Mouse (Mus musculus): ENCODE data around the gene St13. TPM values are rescaled to one million over a fixed set of nuclear protein-coding genes. Genes with fewer than 3 reads are reported as not detected.

Gene St13
- polyA plus RNA-seq, 1 experiment, result 119 TPM

DNA sequence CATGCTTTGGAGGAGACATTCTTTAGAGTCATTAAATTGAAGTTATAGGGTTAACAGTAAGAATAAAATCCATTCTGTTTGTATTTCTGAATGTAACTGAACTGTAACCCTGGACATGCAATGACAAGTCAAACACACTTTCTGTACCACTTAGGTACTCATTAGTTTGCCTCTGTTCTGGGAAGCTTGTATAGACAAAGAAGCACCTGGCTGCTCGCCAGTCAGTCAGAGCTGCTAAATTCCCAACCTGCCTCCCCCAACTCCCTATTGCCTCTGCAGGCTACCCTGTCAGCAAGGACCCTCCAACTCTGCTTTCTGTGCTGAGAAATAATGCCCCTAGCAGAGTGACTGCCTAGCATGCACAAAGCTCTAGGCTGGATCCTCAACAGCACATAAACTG is 49.5 kb downstream of the St13 start:
- H3K27ac ChIP-seq (ENCODE audit: control insufficient read depth, insufficient read depth, low read depth, low read length, poor library complexity), result no peak overlapping the region
- TF ChIP-seq CTCF (IDR thresholded peaks at IDR 0.05; ENCODE audit: control insufficient read depth, insufficient read depth, low read length), result no peak
- TF ChIP-seq POLR2A (IDR thresholded peaks at IDR 0.05; ENCODE audit: borderline replicate concordance, control insufficient read depth, low read depth, low read length), result no peak
- no peak overlapping the region for H3K4me3 ChIP-seq (replicated peaks; ENCODE audit: control insufficient read depth, low read depth, low read length)
- WGBS, result 89% methylated on average over 1 of the region's 1 CpGs
- H3K4me1 ChIP-seq (ENCODE audit: control insufficient read depth, insufficient read depth, low read length), result no peaks in the 10 kb centered on the region

DNA sequence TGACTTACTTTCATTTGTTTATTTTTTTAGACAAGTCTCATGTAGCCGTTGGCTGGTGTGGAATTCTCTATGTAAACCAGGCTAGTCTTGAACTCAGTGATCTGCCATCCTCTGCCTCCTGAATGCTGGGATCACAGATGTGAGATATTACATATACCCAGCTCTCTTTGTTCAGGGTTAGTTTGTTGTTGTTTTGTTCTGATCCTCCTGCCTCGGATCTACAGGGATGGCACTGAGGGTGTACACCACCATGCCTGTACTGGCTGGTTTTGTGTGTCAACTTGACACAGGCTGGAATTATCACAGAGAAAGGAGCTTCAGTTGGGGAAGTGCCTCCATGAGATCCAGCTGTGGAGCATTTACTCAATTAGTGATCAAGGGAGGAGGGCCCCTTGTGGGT is 51.5 kb downstream of the St13 start:
- H3K4me1 ChIP-seq (ENCODE audit: control insufficient read depth, insufficient read depth, low read length), result no peaks in the 10 kb centered on the region; the same call in 1 of the 2 replicates
- H3K27ac ChIP-seq (ENCODE audit: control insufficient read depth, insufficient read depth, low read depth, low read length, poor library complexity), result no peak overlapping the region
- no peak for TF ChIP-seq POLR2A (IDR thresholded peaks at IDR 0.05; ENCODE audit: borderline replicate concordance, control insufficient read depth, low read depth, low read length)
- TF ChIP-seq CTCF (IDR thresholded peaks at IDR 0.05; ENCODE audit: control insufficient read depth, insufficient read depth, low read length), result no peak
- no peak overlapping the region for H3K4me3 ChIP-seq (replicated peaks; ENCODE audit: control insufficient read depth, low read depth, low read length)
- whole genome bisulfite sequencing, result 75% methylated on average over 2 of the region's 2 CpGs

DNA sequence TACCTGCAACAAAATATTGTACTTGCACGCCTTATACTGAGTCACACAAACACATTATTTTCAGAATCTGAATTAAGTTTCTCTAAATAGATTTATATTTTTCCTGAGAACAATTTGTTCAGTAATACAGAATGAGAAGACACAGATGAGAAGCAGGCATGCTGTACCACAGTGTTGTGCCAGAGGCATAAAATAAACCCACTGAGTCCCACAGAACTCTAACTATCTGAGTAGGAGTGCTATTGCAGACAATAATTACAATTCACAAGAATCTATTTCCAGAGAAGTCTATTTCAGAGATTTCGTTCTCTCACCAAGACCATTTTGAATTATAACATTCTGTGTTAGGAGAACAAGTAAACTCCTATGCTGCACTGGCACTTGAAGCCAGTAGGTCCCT is 52.4 kb downstream of the St13 start:
- Histone ChIP-seq H3K27ac (ENCODE audit: control insufficient read depth, insufficient read depth, low read depth, low read length, poor library complexity) (no peak overlapping the region), H3K4me3 (replicated peaks; ENCODE audit: control insufficient read depth, low read depth, low read length) (no peak overlapping the region), H3K4me1 (ENCODE audit: control insufficient read depth, insufficient read depth, low read length) (no peaks in the 10 kb centered on the region; the same call in 1 of the 2 replicates)
- WGBS, result 83% methylated on average over 2 of the region's 2 CpGs
- no peak for TF ChIP-seq POLR2A (IDR thresholded peaks at IDR 0.05; ENCODE audit: borderline replicate concordance, control insufficient read depth, low read depth, low read length)
- no peak for TF ChIP-seq CTCF (IDR thresholded peaks at IDR 0.05; ENCODE audit: control insufficient read depth, insufficient read depth, low read length)

DNA sequence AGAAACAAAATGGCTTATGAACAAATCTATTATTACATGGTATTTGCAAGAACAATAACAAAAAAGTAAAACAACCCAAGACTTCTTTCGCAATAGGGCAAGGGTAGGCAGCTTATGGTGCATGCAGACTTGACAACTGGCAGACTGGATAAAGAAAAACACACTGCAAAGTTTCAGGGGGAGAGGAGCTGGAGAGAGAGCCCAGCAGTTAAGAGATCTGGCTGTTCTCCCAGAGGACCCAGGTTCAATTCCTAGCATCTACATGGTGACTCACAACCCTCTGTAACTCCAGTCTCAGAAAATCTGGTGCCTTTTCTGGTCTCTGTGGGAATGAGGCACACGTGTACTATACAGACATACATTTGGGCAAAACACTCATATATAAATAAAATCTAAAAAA is 58.5 kb downstream of the St13 start:
- H3K4me3 ChIP-seq (replicated peaks; ENCODE audit: control insufficient read depth, low read depth, low read length), result no peak overlapping the region
- TF ChIP-seq POLR2A (IDR thresholded peaks at IDR 0.05; ENCODE audit: borderline replicate concordance, control insufficient read depth, low read depth, low read length), result no peak
- no peak for TF ChIP-seq CTCF (IDR thresholded peaks at IDR 0.05; ENCODE audit: control insufficient read depth, insufficient read depth, low read length)
- H3K27ac ChIP-seq (ENCODE audit: control insufficient read depth, insufficient read depth, low read depth, low read length, poor library complexity), result no peak overlapping the region
- H3K4me1 ChIP-seq (ENCODE audit: control insufficient read depth, insufficient read depth, low read length), result peaks cover 1% of the 10 kb centered on the region; the same call in 1 of the 2 replicates
- WGBS, result 94% methylated on average over 2 of the region's 2 CpGs

DNA sequence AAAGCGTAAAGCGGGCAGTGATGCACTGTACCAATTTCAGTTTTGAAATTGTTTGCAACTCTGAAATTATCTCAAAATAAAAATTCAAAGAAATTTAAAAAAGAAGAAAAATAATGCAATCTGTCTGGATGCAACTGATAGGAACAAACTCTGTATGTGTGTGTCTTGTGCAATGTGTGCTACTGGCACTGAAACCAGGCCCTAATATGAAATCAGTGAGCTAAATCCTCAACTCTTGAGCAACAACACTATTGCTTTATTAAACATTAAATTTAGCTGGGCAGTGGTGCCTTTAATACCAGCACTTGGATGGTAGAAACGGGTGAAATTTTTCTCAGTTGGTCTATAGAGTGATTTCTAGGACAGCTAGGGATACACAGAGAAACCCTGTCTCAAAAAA is 60.7 kb downstream of the St13 start:
- Histone ChIP-seq H3K27ac (ENCODE audit: control insufficient read depth, insufficient read depth, low read depth, low read length, poor library complexity) (no peak overlapping the region), H3K4me3 (replicated peaks; ENCODE audit: control insufficient read depth, low read depth, low read length) (no peak overlapping the region), H3K4me1 (ENCODE audit: control insufficient read depth, insufficient read depth, low read length) (peaks cover 1% of the 10 kb centered on the region; the same call in 1 of the 2 replicates)
- TF ChIP-seq CTCF (IDR thresholded peaks at IDR 0.05; ENCODE audit: control insufficient read depth, insufficient read depth, low read length) (no peak), POLR2A (IDR thresholded peaks at IDR 0.05; ENCODE audit: borderline replicate concordance, control insufficient read depth, low read depth, low read length) (no peak)
- 79% methylated on average over 3 of the region's 3 CpGs for WGBS

DNA sequence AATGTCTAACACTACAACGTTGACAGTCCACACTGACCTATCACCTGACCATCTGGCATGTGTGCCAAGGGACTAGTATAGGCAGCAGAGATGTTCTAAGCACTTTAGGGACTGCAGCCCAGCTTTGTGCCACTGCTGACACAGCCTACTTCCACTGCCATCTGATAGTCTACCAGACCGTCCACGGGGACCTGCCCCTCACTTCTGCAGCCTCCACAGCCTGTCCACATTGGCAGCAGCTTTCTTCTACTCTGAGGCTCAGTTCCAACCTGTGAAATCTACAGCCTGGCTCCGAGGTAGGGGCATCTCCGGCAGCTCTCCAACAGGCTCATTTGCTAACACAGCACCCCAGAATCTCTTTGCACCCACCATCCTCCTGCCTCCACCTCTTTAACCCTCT is 63.4 kb downstream of the St13 start:
- H3K27ac ChIP-seq (ENCODE audit: control insufficient read depth, insufficient read depth, low read depth, low read length, poor library complexity), result no peak overlapping the region
- H3K4me1 ChIP-seq (ENCODE audit: control insufficient read depth, insufficient read depth, low read length), result peaks cover 1% of the 10 kb centered on the region; the same call in 1 of the 2 replicates
- WGBS, result 83% methylated on average over 5 of the region's 5 CpGs
- TF ChIP-seq CTCF (IDR thresholded peaks at IDR 0.05; ENCODE audit: control insufficient read depth, insufficient read depth, low read length), result no peak
- TF ChIP-seq POLR2A (IDR thresholded peaks at IDR 0.05; ENCODE audit: borderline replicate concordance, control insufficient read depth, low read depth, low read length), result no peak
- no peak overlapping the region for H3K4me3 ChIP-seq (replicated peaks; ENCODE audit: control insufficient read depth, low read depth, low read length)

DNA sequence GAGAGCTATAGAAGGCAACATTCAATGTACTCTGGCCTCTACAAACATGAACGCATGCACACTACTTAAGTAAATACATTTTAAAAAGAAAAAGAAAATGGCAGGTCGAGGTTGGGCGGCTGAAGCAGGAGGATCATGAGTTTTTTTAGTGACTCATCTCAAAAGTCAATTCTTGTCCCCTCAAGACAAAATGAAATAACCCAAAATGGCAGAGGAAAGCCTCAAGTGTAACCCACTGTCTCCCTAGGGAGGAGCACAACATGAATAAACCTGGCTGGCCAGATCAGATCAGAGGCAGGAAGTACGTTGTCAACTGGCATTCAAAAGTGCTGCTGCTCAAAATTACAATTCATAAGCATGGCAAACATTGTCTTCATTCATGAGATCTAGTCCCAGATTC is 67.4 kb downstream of the St13 start:
- Histone ChIP-seq H3K4me1 (ENCODE audit: control insufficient read depth, insufficient read depth, low read length) (no peaks in the 10 kb centered on the region), H3K27ac (ENCODE audit: control insufficient read depth, insufficient read depth, low read depth, low read length, poor library complexity) (no peak overlapping the region), H3K4me3 (replicated peaks; ENCODE audit: control insufficient read depth, low read depth, low read length) (no peak overlapping the region)
- WGBS, result 85% methylated on average over 4 of the region's 4 CpGs
- no peak for TF ChIP-seq POLR2A (IDR thresholded peaks at IDR 0.05; ENCODE audit: borderline replicate concordance, control insufficient read depth, low read depth, low read length)
- no peak for TF ChIP-seq CTCF (IDR thresholded peaks at IDR 0.05; ENCODE audit: control insufficient read depth, insufficient read depth, low read length)

DNA sequence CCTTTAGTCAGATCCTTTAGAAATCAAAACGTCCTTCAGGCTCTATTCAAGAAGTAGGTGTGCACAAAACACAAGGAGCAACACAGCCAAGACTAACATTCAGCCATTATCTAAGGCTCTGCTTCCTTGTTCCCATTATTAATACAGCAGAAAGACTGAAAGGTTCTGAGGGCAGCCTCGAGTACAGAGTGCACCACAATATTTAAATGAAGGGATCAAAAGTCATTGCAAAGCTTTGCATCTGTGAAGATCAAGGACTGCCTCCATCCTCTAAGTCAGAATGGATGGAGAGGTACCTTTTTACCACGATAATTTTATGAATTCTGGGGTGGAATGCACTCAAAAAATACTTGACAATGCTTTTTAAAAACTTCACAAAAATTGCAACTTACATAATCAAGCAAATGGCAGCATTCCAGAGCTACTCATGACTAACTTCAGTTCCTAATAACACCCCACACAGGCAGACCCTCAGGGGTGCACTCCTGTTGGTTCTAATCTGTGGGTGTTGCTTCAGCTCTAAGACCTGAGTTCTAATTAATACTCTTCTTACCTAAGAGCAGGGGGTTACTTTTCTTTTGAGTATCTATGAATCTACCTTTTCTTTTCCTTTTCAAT is 69.0 kb downstream of the St13 start:
- 58% methylated on average over 3 of the region's 3 CpGs for WGBS
- Histone ChIP-seq H3K4me3 (replicated peaks; ENCODE audit: control insufficient read depth, low read depth, low read length) (no peak overlapping the region), H3K4me1 (ENCODE audit: control insufficient read depth, insufficient read depth, low read length) (no peaks in the 10 kb centered on the region), H3K27ac (ENCODE audit: control insufficient read depth, insufficient read depth, low read depth, low read length, poor library complexity) (no peak overlapping the region)
- TF ChIP-seq CTCF (IDR thresholded peaks at IDR 0.05; ENCODE audit: control insufficient read depth, insufficient read depth, low read length), result no peak
- TF ChIP-seq POLR2A (IDR thresholded peaks at IDR 0.05; ENCODE audit: borderline replicate concordance, control insufficient read depth, low read depth, low read length), result no peak
